Mouse (Mus musculus): ENCODE measurements around the gene Avp.
A peak's percentile ranks its signal among the peaks of the same experiment; 100 is the strongest.
"Not testable (repeated sequence)": the region's sequence is repeated elsewhere in the genome, so short reads cannot be mapped to it uniquely, and the experiment has no call there.

The Avp gene

DNA sequence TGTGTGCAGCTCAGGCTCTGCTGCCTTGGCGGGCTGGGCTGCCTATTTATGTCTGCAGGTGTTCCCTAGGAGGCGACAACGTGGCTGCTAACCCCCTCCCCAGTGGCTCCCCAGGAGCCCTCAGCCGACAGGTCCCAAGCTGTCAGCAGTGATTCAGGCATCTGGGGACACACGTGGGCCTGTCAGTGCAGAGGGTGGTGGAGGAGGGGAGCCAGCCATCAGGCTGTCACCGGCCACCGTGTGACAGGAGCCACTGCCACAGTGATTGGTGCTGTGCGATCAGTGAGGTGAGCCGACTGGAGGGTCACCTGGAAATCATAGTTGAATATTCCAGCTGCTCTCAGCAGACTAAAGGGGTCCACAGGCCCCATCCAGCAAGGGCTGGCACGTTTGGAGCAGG is at the start of gene Avp:
Gene Avp (minus strand): TSS at position 3 of the 400 bp plus-strand sequence.
- no peak for DNase-seq (ENCODE audit: low spot score)

DNA sequence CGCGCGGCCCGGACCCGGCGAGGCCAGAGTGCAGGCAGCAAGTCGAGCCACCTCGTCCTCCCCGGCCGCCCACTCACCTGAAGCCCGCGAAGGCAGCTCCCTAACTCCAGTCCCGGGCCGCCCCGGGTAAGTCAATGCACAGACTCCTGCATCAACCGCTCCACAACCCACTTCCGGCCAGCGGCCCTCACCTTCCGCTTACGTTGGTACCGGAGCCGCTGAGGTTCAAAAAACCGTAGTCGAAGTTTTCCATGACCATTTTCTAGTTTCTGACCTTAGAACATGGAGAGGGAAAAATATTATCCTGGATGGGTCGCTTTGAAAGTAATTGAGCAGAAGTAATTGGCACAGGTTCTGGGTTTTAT is 47.5 kb upstream of the Avp start, which contains the start of the genes Fastkd5 and Ubox5:
Gene Fastkd5 (minus strand): TSS at position 189 of the 365 bp plus-strand sequence.
Gene Ubox5 (minus strand): TSS at position 200 of the 365 bp plus-strand sequence.
- peak; percentile 82 for DNase-seq (ENCODE audit: low spot score)

GRCm38 (mm10) chr2:130629080-130629838 is 46.9 kb upstream of the Avp start:
- peak; percentile 45 for DNase-seq (ENCODE audit: low spot score)

DNA sequence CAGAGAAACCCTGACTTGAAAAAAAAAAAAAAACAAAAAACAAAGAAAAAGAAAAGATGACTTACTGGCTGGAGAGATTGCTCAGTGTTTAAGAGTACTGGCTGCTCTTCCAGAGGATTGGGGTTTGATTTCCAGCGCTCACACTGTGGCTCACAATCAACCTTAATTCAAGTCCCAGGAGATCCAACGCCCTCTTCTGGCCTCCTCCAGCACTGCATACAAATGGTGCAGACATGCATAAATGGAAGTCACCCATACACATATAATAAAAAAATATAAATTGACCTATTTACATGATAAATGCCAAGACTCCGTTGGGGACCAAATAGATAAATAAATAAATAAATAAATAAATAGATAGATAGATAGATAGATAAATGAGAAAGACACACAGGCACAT is 46.1 kb upstream of the Avp start:
- peak; percentile 24 for DNase-seq (ENCODE audit: low spot score)

- no peak for DNase-seq (ENCODE audit: low spot score)
Observed at GRCm38 (mm10) chr2:130618972-130619371, 36.6 kb upstream of the Avp start.

DNA sequence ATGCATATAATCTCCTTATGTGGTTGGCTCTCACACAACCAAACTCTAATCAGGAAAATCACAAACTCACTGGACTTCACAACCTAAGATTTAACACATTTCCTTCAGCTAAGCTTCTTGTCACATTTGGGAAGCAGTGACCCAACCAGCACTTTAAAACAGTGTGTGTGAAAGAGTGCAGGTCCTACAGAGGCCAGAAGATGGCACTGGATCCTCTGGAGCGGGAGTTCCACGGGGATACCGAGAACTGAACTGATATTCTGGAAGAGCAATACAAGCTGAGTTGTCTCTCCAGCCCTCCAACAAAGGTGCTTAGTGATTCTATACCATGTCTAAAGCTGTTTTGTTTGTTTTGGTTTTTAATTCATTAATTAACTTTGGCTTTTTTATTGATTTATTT is 30.7 kb upstream of the Avp start:
- DNase-seq (ENCODE audit: low spot score) = no peak

- no peak for DNase-seq (ENCODE audit: low spot score)
Observed at GRCm38 (mm10) chr2:130602195-130602594, 19.8 kb upstream of the Avp start.

GRCm38 (mm10) chr2:130598399-130598798 is 16.0 kb upstream of the Avp start:
- DNase-seq (ENCODE audit: low spot score) = no peak

GRCm38 (mm10) chr2:130597601-130598010 is 15.3 kb upstream of the Avp start:
- DNase-seq (ENCODE audit: low spot score) = peak; percentile 18

DNA sequence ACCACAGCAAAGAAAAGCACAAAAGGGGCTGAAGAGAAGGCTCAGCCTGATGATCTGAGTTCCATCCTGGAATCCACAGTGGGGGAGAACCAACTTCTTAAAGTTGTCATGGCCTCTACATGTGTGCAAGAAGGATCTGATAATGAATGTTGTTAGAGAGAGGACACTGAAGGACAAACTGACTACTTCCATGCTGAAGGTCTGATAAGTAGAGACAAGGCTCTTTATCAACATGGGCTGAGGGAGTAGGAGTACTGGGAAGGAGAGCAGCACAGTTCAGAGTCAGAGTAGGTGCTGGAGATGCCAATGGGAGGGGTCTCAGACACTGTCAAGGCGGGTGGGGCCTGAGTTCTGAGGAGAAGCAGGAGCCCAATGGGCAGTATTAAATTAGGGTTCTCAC is 13.2 kb upstream of the Avp start:
- DNase-seq (ENCODE audit: low spot score) = no peak

- DNase-seq (ENCODE audit: low spot score) = no peak
Observed at GRCm38 (mm10) chr2:130591016-130591415, 8.7 kb upstream of the Avp start.

GRCm38 (mm10) chr2:130589761-130590160 is 7.4 kb upstream of the Avp start:
- no peak for DNase-seq (ENCODE audit: low spot score)

DNA sequence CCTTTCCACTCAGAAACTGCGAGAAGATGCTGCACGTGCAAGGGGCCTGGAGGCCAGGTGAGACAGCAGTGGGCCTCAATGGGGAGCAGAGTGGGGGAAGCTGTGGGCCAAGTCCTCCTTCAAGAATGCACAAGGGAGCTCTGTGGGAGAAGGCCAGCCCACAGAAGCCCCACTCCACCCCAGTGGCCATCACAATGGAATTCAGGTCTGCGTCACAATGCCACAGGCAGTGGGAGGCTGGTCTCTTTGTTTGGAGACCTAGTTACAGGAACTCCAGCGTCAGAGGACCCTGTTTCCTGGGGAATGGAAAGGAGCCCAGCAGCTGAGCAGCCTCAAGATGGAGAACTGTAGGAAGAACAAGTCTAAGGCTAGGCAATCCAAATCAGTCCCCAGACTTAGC is 6.8 kb upstream of the Avp start:
- no peak for DNase-seq (ENCODE audit: low spot score)

DNA sequence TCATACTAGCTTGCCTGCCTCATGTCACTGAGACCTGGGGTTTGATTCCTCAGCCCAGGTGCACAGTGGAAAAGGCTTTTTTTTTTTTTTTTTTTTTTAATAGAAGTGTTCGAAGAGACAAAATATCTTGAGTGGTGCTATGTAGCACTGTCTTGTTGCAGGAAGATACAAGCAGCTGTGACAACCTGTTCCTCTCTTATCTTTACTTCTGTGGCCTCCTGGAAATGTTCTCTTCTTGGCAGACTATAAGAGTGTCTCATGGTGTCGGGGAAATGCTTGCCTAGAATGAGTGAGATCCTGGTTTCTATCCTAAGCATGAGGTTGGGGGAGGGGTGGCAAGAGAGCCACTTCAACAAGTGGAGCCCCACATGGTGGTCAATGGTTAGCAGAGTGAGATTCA is 6.0 kb upstream of the Avp start:
- DNase-seq (ENCODE audit: low spot score) = no peak

DNA sequence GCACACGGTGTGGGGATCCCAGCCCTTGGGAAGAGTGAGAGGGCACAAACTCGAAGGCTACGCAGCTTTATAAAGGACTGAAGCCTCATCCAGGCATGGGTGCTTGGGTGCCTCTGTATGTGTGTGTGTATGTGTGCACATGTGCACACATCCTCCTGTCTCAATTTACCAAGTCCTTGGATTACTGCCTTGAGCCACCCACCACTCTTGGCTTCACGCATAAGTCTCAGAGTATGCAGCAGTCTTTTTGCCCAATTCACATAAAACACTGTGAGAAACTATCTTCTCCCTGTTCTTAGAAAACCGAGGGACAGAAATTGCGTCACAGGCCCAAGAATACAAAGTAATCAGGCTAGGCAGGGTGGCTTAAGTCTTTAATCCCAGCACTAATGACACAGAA is 3.7 kb upstream of the Avp start:
- no peak for DNase-seq (ENCODE audit: low spot score)

- no peak for DNase-seq (ENCODE audit: low spot score)
Observed at GRCm38 (mm10) chr2:130583902-130584560, 1.7 kb upstream of the Avp start.

- DNase-seq (ENCODE audit: low spot score) = no peak
Observed at GRCm38 (mm10) chr2:130581201-130581600, 1.2 kb downstream of the Avp start.

DNA sequence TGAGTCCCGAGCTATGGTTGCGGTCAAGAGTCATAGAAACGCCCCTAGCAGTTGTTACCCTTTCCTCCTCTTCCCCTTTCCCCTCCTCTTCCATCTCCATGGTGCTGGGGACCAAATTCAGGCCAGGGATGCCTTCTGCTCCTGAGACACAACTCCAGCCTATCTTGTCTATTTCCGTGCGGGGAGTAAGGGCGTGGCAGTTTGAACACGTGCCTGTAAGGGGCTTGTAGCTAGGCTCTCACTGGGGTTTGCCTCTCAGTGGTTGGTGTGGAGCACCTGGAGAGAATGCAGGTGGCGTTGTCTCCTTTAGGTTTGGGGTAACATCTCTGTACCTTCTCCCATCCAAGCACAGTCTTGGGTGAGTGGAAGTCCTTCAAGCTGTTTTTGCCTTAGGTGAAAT is 2.6 kb downstream of the Avp start:
- no peak for DNase-seq (ENCODE audit: low spot score)

GRCm38 (mm10) chr2:130578148-130578547 is 4.2 kb downstream of the Avp start:
- peak; percentile 58 for DNase-seq (ENCODE audit: low spot score)

DNA sequence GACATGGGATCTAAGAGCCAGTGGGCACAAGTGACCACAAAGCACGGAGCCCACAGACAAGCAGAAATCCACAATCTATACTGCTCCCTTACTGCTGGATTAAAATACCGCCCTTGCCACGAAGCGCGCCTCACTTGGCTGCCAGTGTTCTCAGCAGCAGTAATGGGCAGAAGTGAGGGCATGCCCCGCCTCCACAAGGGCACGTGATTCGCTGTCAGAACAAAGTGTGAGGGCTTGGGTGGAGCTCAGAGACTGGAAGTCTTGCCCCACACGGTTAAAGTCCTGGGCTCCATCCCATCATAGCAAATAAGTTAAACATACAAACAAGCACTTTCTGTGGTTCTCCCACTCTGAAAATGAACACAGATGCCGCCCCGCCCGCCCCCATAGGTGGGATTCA is 4.7 kb downstream of the Avp start:
- DNase-seq (ENCODE audit: low spot score) = peak; percentile 62

GRCm38 (mm10) chr2:130577021-130577420 is 5.3 kb downstream of the Avp start:
- DNase-seq (ENCODE audit: low spot score) = no peak

DNA sequence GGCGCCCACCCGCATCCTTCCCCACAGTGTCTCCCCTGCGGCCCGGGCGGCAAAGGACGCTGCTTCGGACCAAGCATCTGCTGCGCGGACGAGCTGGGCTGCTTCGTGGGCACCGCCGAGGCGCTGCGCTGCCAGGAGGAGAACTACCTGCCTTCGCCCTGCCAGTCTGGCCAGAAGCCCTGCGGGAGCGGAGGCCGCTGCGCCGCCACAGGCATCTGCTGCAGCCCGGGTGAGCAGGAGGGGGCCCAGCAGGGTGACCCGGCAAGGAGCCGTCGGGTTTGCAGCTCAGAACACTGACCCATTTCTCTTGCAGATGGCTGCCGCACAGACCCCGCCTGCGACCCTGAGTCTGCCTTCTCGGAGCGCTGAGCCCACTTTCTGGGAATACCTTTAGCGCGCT is 5.8 kb downstream of the Avp start:
- DNase-seq (ENCODE audit: low spot score) = not testable (repeated sequence)

- DNase-seq (ENCODE audit: low spot score) = no peak
Observed at GRCm38 (mm10) chr2:130575873-130576272, 6.5 kb downstream of the Avp start, which contains the start of gene Oxt. Gene Oxt (plus strand): TSS chr2:130576173.

DNA sequence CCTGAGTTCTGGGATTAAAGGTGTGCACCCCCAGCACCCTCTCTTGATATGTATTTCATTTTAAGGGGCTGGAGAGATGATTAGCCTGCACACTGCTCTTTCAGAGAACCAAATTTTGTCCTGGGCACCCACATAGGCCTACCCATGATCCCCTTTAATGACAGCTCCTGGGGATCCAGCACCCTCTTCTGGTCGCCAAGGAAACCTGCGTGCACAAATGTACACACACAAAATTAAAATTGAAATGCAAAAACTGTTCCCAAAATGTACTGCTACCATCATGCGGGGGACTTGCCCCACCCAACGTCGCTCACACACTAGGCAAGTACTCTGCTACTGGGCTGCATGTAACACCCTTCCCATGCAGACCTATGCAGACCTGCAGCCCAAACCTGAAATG is 7.4 kb downstream of the Avp start:
- DNase-seq (ENCODE audit: low spot score) = no peak
